Mouse (Mus musculus): ENCODE data around the gene Rad23b.

DNA sequence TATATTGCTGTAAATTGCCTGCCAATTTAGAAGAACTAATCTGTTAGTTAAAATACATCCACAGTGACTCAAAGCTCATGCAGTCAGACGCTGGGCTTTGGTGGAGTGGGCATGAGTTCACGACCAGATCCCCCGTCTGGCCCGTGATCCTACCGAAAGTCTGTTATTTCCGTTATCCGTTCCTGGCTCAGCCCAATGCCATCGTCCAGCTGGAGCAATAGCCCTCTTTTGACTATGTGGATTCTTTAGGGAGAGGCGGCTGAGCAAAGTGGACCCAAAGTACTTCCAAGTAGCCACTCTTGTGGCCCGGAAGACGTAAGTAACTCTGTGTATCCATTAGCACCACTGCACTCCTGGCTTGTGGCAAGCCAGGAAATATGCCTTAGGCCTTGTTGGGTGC, 49.1 kb downstream of the Rad23b start:
- TF ChIP-seq POLR2A (IDR thresholded peaks at IDR 0.05; ENCODE audit: extremely low read depth, insufficient read depth, low read length) (no peak), CTCF (IDR thresholded peaks at IDR 0.05; ENCODE audit: extremely low read depth, insufficient read depth, low read length) (no peak)
